Mouse (Mus musculus) hindlimb bud, embryonic 11.5 days (tissue): ENCODE measurements around the gene Ap2a2.
"Not testable (repeated sequence)": the region's sequence is repeated elsewhere in the genome, so short reads cannot be mapped to it uniquely, and the experiment has no call there.

ENCODE experiments used
- DNase-seq: peaks from one replicate; pipeline ENCODE4 v3.0.0-alpha.2; 2012; ENCODE audit warnings: low read depth, low spot score; ENCODE audit errors: extremely low spot score

The Ap2a2 gene

DNA sequence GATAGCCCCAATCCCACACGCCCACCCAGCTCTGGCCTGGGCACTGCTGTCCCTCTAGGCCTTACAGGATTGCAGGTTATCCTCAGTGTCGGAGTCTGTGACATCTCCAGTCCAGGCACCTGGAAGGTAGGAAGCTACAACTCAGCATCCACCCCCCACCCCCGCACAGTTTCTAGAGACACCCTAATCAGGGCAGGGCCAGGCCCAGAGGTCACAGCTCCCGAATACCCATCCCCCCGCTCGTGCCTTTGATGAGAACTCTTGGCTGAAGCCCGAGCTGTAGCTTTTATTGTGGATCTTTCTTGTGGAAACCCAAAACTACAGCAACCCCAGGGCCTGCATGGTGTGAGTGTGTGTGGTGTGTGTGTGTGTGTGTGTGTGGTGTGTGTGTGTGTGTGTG lies 90.2 kb downstream of the Ap2a2 start:
- no peak for DNase-seq

DNA sequence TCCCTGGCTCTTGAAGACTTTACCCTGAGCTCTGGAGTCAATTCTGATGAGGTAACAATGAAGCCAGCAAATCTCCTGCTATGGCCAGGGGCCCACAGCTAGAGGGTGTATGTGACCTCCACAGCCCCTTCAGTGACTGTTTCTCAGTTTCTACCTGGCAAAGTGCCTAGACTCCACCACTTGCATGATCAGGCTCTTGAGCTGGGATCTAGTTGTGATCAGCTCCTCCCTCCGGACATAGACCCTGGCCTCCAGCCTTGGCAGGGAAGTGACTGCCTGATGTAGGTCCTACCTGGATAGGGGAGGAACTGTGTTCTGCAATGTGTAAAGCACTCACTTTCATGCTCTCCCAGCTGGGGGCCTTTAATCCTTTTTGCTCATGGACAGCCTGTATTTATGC lies 98.4 kb downstream of the Ap2a2 start:
- no peak for DNase-seq

- no peak for DNase-seq
Measured at GRCm38 (mm10) chr7:141661481-141661880, 99.5 kb downstream of the Ap2a2 start.

DNA sequence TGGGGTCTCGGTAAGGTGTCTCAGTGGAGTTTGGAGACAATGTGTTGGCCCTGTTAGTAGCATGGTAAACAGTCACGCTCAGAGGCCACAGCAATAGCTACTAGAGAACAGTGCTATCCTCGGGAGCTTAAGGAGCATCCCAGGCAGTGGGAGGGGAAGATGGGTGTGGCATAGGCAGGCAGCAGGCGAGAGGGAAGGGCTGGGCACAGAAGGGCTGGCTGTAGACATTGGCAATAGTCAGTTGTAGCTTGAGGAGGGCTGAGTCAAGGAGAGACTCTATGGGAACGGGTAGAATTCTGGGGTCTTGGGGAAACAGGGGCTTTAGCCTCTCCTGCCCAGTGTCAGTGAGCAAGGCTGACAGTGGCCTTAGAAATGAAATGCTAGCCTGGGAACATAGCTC lies 100.2 kb downstream of the Ap2a2 start:
- DNase-seq = no peak

DNA sequence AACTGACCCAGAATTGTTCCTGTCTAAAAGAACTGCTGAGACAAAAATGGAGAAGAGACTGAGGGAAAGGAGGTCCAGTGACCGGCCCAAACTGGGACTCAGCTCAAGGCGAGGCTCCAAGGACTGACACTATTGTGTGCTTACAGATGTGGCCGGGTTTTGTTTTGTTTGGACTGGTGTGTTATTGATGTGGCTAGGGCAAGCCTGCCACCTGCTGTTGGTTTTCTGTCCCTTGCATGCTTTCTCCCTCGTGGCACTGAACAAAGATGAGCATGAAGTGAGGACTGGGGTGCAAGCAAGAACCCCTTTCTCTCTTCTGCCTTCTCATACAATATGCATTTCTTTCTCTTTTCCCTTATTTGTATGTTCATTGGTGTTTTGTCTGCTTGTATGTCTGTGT lies 104.2 kb downstream of the Ap2a2 start:
- DNase-seq = peak; percentile 16

- not testable (repeated sequence) for DNase-seq
Measured at GRCm38 (mm10) chr7:141669097-141669496, 107.1 kb downstream of the Ap2a2 start.

DNA sequence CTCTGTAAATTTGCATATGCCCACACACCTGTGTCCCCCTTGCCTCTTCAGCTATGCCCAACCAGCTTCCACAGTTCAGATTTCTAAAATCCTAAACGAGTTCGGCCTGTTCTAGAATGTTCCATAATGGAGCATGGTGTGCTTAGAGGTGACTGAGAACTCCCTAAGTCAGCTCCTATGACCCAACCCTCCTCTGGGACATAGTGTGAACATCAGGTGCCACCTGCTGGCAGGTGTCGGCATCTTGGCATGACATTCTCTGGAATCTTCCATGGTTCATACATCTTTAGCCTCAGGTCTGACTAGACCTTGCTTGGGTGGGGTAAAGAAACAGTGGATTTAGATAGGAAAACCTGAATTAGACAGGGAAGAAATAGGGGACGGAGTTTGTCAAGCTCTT lies 109.0 kb downstream of the Ap2a2 start:
- no peak for DNase-seq

GRCm38 (mm10) chr7:141671626-141672291 lies 109.8 kb downstream of the Ap2a2 start:
- no peak for DNase-seq

DNA sequence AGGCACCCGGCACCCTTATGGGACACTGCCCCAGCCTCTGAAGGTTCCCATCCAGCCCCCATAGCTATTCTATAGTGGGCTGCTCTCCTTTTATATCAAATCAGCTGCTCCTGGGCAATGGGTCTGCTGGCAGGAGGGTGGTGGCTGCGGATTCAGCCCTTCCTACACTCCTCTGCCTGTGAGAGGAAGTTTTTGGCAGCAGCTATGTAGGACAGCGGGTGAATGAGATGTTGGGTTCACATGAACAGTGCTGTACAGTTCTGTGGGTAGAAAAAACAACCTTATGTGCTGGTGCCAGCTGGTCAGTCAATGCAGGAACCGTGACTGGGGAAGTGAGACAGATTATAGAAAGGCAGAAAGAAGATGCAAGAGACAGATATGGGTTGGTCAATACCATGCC lies 116.9 kb downstream of the Ap2a2 start:
- DNase-seq = no peak
